Mouse (Mus musculus) liver, embryonic 13.5 days (tissue): ENCODE results near the gene Cd70. TPM values are rescaled to one million over a fixed set of nuclear protein-coding genes. Genes with fewer than 3 reads are reported as not detected.
"Not testable (repeated sequence)": the region's sequence is repeated elsewhere in the genome, so short reads cannot be mapped to it uniquely, and the experiment has no call there.

Source experiments
- ATAC-seq: fragments of 200-750 bp; cut with Nextera tagmentation; 2 replicates; pipeline ENCODE4 v1.8.0; 2017; ENCODE audit warnings: low read depth, mild to moderate bottlenecking, moderate number of reproducible peaks, moderate library complexity
- DNase-seq: peaks from one replicate; pipeline ENCODE4 v3.0.0; 2022
- H3K27ac ChIP-seq: fragments of 300-500 bp; sonication (generic); 2 replicates; pipeline ENCODE4 v1.5.1; 2015; ENCODE audit warnings: moderate library complexity, mild to moderate bottlenecking, inconsistent platforms
- H3K27me3 ChIP-seq: fragments of 300-500 bp; sonication (generic); 2 replicates; pipeline ENCODE4 v1.6.1; 2015; ENCODE audit warnings: mild to moderate bottlenecking, inconsistent platforms
- H3K36me3 ChIP-seq: fragments of 300-500 bp; sonication (generic); 2 replicates; pipeline ENCODE4 v1.6.1; 2015; ENCODE audit warnings: mild to moderate bottlenecking, inconsistent platforms
- H3K4me1 ChIP-seq: fragments of 300-500 bp; sonication (generic); replicated peaks from 2 replicates; pipeline ENCODE4 v1.6.1; 2015; ENCODE audit warnings: inconsistent platforms
- H3K4me2 ChIP-seq: fragments of 300-500 bp; sonication (generic); 2 replicates; pipeline ENCODE4 v1.6.1; 2015; ENCODE audit warnings: inconsistent platforms, mild to moderate bottlenecking, moderate library complexity
- H3K4me3 ChIP-seq: fragments of 300-500 bp; sonication (generic); replicated peaks from 2 replicates; pipeline ENCODE4 v1.5.1; 2015; ENCODE audit warnings: mild to moderate bottlenecking, inconsistent platforms
- H3K9ac ChIP-seq: fragments of 300-500 bp; sonication (generic); 2 replicates; pipeline ENCODE4 v1.6.1; 2015; ENCODE audit warnings: mild to moderate bottlenecking, inconsistent platforms
- H3K9me3 ChIP-seq: fragments of 300-500 bp; sonication (generic); replicated peaks from 2 replicates; pipeline ENCODE4 v1.6.1; 2016; ENCODE audit warnings: inconsistent platforms
- WGBS: fragments of 180-500 bp; shearing (Covaris S2); methylation state at CpG from one replicate; pipeline ENCODE4 v1.1.7; 2015; ENCODE audit not compliant: insufficient replicate concordance; 5-methylcytosine and 5-hydroxymethylcytosine counted together
- polyA plus RNA-seq: library from polyadenylated mRNA; unstranded; fragments of >200 nt; fragmentation: Nextera tagmentation; extraction: Ambion mirVana; gene quantifications from 2 replicates; pipeline ENCODE4 v1.2.1, GENCODE M21; 2015

The Cd70 gene
- polyA plus RNA-seq, 1 experiment from 2014 or later = not detected

- not testable (repeated sequence) for H3K9me3 ChIP-seq, H3K4me3 ChIP-seq, DNase-seq, H3K4me2 ChIP-seq, ATAC-seq, H3K27ac ChIP-seq, H3K27me3 ChIP-seq, H3K36me3 ChIP-seq, H3K9ac ChIP-seq
- WGBS = 4% methylated on average over 3 of the region's 3 CpGs
- H3K4me1 ChIP-seq = peaks cover 29% of the 10 kb centered on the region
These were observed 15.6 kb downstream of the Cd70 start for GRCm38 (mm10) chr17:57134021-57134420.

GRCm38 (mm10) chr17:57131793-57132192 lies 17.8 kb downstream of the Cd70 start:
- Histone ChIP-seq H3K9me3 (no peaks in the 10 kb centered on the region), H3K4me1 (peaks cover 28% of the 10 kb centered on the region), H3K27ac (no peak overlapping the region), H3K36me3 (no peaks in the 10 kb centered on the region), H3K4me3 (no peak overlapping the region), H3K4me2 (no peak overlapping the region), H3K27me3 (no peaks in the 10 kb centered on the region), H3K9ac (no peak overlapping the region)
- WGBS = 60% methylated on average over 1 of the region's 1 CpGs
- ATAC-seq (peak; percentile 57; the same call in 1 of the 2 replicates), DNase-seq (no peak)

GRCm38 (mm10) chr17:57125853-57126622 lies 23.5 kb downstream of the Cd70 start:
- Histone ChIP-seq H3K27ac (no peak overlapping the region), H3K27me3 (no peaks in the 10 kb centered on the region), H3K4me3 (no peak overlapping the region), H3K36me3 (no peaks in the 10 kb centered on the region), H3K9me3 (no peaks in the 10 kb centered on the region), H3K9ac (no peak overlapping the region), H3K4me1 (peaks cover 11% of the 10 kb centered on the region; the same call in 1 of the 2 replicates), H3K4me2 (no peak overlapping the region)
- DNase-seq = no peak
- WGBS = 49% methylated on average over 3 of the region's 3 CpGs
- ATAC-seq = 0 out of 2 replicates have a peak, but pooled peaks have one; percentile 31

- 0 out of 2 replicates have a peak, but pooled peaks cover 5% of the 10 kb centered on the region for H3K4me1 ChIP-seq
- no peak overlapping the region for H3K4me2 ChIP-seq
- ATAC-seq = no peak
- no peak overlapping the region for H3K9ac ChIP-seq
- no peak overlapping the region for H3K27ac ChIP-seq
- WGBS = 54% methylated on average over 4 of the region's 4 CpGs
- no peaks in the 10 kb centered on the region for H3K36me3 ChIP-seq
- no peaks in the 10 kb centered on the region for H3K9me3 ChIP-seq
- DNase-seq = no peak
- no peaks in the 10 kb centered on the region for H3K27me3 ChIP-seq
- H3K4me3 ChIP-seq = no peak overlapping the region
These were observed 24.8 kb downstream of the Cd70 start for GRCm38 (mm10) chr17:57124792-57125191.

GRCm38 (mm10) chr17:57123192-57124118 lies 26.1 kb downstream of the Cd70 start:
- Histone ChIP-seq H3K9ac (no peak overlapping the region), H3K4me2 (no peak overlapping the region), H3K9me3 (no peaks in the 10 kb centered on the region), H3K4me1 (peaks cover 16% of the 10 kb centered on the region), H3K27me3 (no peaks in the 10 kb centered on the region), H3K36me3 (no peaks in the 10 kb centered on the region), H3K27ac (no peak overlapping the region), H3K4me3 (no peak overlapping the region)
- 66% methylated on average over 11 of the region's 11 CpGs for WGBS
- DNase-seq (no peak), ATAC-seq (no peak)

- no peak overlapping the region for H3K4me3 ChIP-seq
- H3K4me1 ChIP-seq = peaks cover 21% of the 10 kb centered on the region
- H3K9ac ChIP-seq = no peak overlapping the region
- H3K27ac ChIP-seq = no peak overlapping the region
- no peak for ATAC-seq
- peaks cover 6% of the 10 kb centered on the region; the same call in 1 of the 2 replicates for H3K27me3 ChIP-seq
- no peaks in the 10 kb centered on the region for H3K9me3 ChIP-seq
- H3K36me3 ChIP-seq = no peaks in the 10 kb centered on the region
- no peak for DNase-seq
- H3K4me2 ChIP-seq = no peak overlapping the region
- 63% methylated on average over 2 of the region's 2 CpGs for WGBS
These were observed 27.7 kb downstream of the Cd70 start for GRCm38 (mm10) chr17:57121856-57122255.

- Histone ChIP-seq H3K4me2 (peak overlapping the region; percentile 43), H3K9me3 (no peaks in the 10 kb centered on the region), H3K4me3 (no peak overlapping the region), H3K4me1 (peaks cover 16% of the 10 kb centered on the region), H3K9ac (no peak overlapping the region), H3K27me3 (peaks cover 24% of the 10 kb centered on the region), H3K27ac (no peak overlapping the region), H3K36me3 (no peaks in the 10 kb centered on the region)
- DNase-seq (peak; percentile 52), ATAC-seq (peak; percentile 87)
- 3% methylated on average over 11 of the region's 11 CpGs for WGBS
These were observed 30.8 kb downstream of the Cd70 start for GRCm38 (mm10) chr17:57118524-57119349.

- Histone ChIP-seq H3K27me3 (peaks cover 24% of the 10 kb centered on the region), H3K9me3 (no peaks in the 10 kb centered on the region), H3K4me1 (peaks cover 16% of the 10 kb centered on the region), H3K4me2 (no peak overlapping the region), H3K9ac (no peak overlapping the region), H3K4me3 (no peak overlapping the region), H3K27ac (no peak overlapping the region), H3K36me3 (no peaks in the 10 kb centered on the region)
- DNase-seq (no peak), ATAC-seq (no peak)
- 54% methylated on average over 2 of the region's 2 CpGs for WGBS
These were observed 32.8 kb downstream of the Cd70 start for GRCm38 (mm10) chr17:57116801-57117200.

- no peak overlapping the region for H3K9ac ChIP-seq
- H3K4me2 ChIP-seq = no peak overlapping the region
- H3K9me3 ChIP-seq = no peaks in the 10 kb centered on the region
- H3K36me3 ChIP-seq = no peaks in the 10 kb centered on the region
- WGBS = 53% methylated on average over 10 of the region's 10 CpGs
- no peak overlapping the region for H3K27ac ChIP-seq
- peaks cover 4% of the 10 kb centered on the region; the same call in 1 of the 2 replicates for H3K4me1 ChIP-seq
- DNase-seq (no peak), ATAC-seq (no peak; the same call in 1 of the 2 replicates)
- H3K4me3 ChIP-seq = no peak overlapping the region
- peaks cover 22% of the 10 kb centered on the region for H3K27me3 ChIP-seq
These were observed 36.7 kb downstream of the Cd70 start for GRCm38 (mm10) chr17:57112768-57113474.

GRCm38 (mm10) chr17:57110005-57110404 lies 39.6 kb downstream of the Cd70 start:
- 31% methylated on average over 1 of the region's 1 CpGs for WGBS
- H3K27ac ChIP-seq = no peak overlapping the region
- peaks cover 11% of the 10 kb centered on the region for H3K4me1 ChIP-seq
- no peak overlapping the region for H3K9ac ChIP-seq
- H3K36me3 ChIP-seq = no peaks in the 10 kb centered on the region
- 0 out of 2 replicates have a peak, but pooled peaks have one; percentile 41 for ATAC-seq
- peaks cover 29% of the 10 kb centered on the region for H3K27me3 ChIP-seq
- no peak overlapping the region for H3K4me3 ChIP-seq
- H3K4me2 ChIP-seq = no peak overlapping the region
- DNase-seq = no peak
- H3K9me3 ChIP-seq = no peaks in the 10 kb centered on the region
